Mouse (Mus musculus) erythroblast, embryonic 14.5 days (primary cell): ENCODE results near the gene Chrdl1.

Experiments
- GATA1 ChIP-seq: IDR thresholded peaks from 2 replicates; pipeline ENCODE4 v1.6.1; 2012; ENCODE audit warnings: low read length, inconsistent platforms, mixed read lengths
- TAL1 ChIP-seq: IDR thresholded peaks from 3 replicates; pipeline ENCODE4 v1.6.1; 2012; ENCODE audit warnings: low read length, inconsistent platforms, mixed read lengths

GRCm38 (mm10) chrX:143313166-143313565 lies 80.9 kb downstream of the Chrdl1 start:
- TF ChIP-seq GATA1 (no peak), TAL1 (no peak)
